Mouse (Mus musculus): ENCODE results near the gene Sars. TPM values are rescaled to one million over a fixed set of nuclear protein-coding genes. Genes with fewer than 3 reads are reported as not detected.

The Sars gene
- polyA plus RNA-seq, 1 experiment from 2014 or later: 216 TPM

GRCm38 (mm10) chr3:108384425-108384824 lies 60.6 kb downstream of the Sars start:
- H3K27me3 ChIP-seq (replicated peaks; ENCODE audit: control insufficient read depth, insufficient read depth, low read length): no peaks in the 10 kb centered on the region
- peak overlapping the region; percentile 68 for H3K4me2 ChIP-seq (ENCODE audit: low read length)
- no peak overlapping the region for H3K27ac ChIP-seq (ENCODE audit: low read depth, low read length)
- no peak overlapping the region; the same call in 1 of the 2 replicates for H3K9ac ChIP-seq (ENCODE audit: low read depth, low read length)
- peak overlapping the region; percentile 73 for H3K4me3 ChIP-seq (ENCODE audit: low read length)
- H3K4me1 ChIP-seq (ENCODE audit: control insufficient read depth, insufficient read depth, low read depth, low read length): peaks cover 10% of the 10 kb centered on the region; the same call in 1 of the 2 replicates
- ATAC-seq: no peak
- no peaks in the 10 kb centered on the region for H3K9me3 ChIP-seq (ENCODE audit: control insufficient read depth, low read length)
- 39% methylated on average over 2 of the region's 2 CpGs for WGBS
- no peaks in the 10 kb centered on the region for H3K36me3 ChIP-seq (ENCODE audit: control insufficient read depth, insufficient read depth, low read length)

- H3K36me3 ChIP-seq (ENCODE audit: control insufficient read depth, insufficient read depth, low read length): no peaks in the 10 kb centered on the region
- peak; percentile 94 for ATAC-seq
- under 1% methylated on average over 44 of the region's 44 CpGs for WGBS
- H3K9ac ChIP-seq (ENCODE audit: low read depth, low read length): peak within 1 kb of the TSS; percentile 68
- H3K4me3 ChIP-seq (ENCODE audit: low read length): peak within 1 kb of the TSS; percentile 73
- peaks cover 8% of the 10 kb centered on the region; the same call in 1 of the 2 replicates for H3K4me1 ChIP-seq (ENCODE audit: control insufficient read depth, insufficient read depth, low read depth, low read length)
- no peaks in the 10 kb centered on the region for H3K9me3 ChIP-seq (ENCODE audit: control insufficient read depth, low read length)
- peak within 1 kb of the TSS; percentile 68 for H3K4me2 ChIP-seq (ENCODE audit: low read length)
- H3K27me3 ChIP-seq (replicated peaks; ENCODE audit: control insufficient read depth, insufficient read depth, low read length): no peaks in the 10 kb centered on the region
- H3K27ac ChIP-seq (ENCODE audit: low read depth, low read length): peak within 1 kb of the TSS; percentile 41; the same call in 1 of the 2 replicates
These were observed 61.3 kb downstream of the Sars start, which contains the start of gene Psrc1 for GRCm38 (mm10) chr3:108383485-108384354. Gene Psrc1, plus strand, starts transcription at chr3:108383839.

- 82% methylated on average over 14 of the region's 14 CpGs for WGBS
- Histone ChIP-seq H3K9ac (ENCODE audit: low read depth, low read length) (no peak overlapping the region), H3K27me3 (replicated peaks; ENCODE audit: control insufficient read depth, insufficient read depth, low read length) (no peaks in the 10 kb centered on the region), H3K4me1 (ENCODE audit: control insufficient read depth, insufficient read depth, low read depth, low read length) (peaks cover 8% of the 10 kb centered on the region; the same call in 1 of the 2 replicates), H3K27ac (ENCODE audit: low read depth, low read length) (no peak overlapping the region), H3K36me3 (ENCODE audit: control insufficient read depth, insufficient read depth, low read length) (no peaks in the 10 kb centered on the region), H3K4me3 (ENCODE audit: low read length) (no peak overlapping the region), H3K4me2 (ENCODE audit: low read length) (no peak overlapping the region), H3K9me3 (ENCODE audit: control insufficient read depth, low read length) (no peaks in the 10 kb centered on the region)
- ATAC-seq: no peak
These were observed 62.8 kb downstream of the Sars start for GRCm38 (mm10) chr3:108381945-108382875.

GRCm38 (mm10) chr3:108380695-108381094 lies 64.3 kb downstream of the Sars start:
- Histone ChIP-seq H3K27ac (ENCODE audit: low read depth, low read length) (no peak overlapping the region), H3K4me3 (ENCODE audit: low read length) (no peak overlapping the region), H3K4me2 (ENCODE audit: low read length) (no peak overlapping the region), H3K4me1 (ENCODE audit: control insufficient read depth, insufficient read depth, low read depth, low read length) (peaks cover 8% of the 10 kb centered on the region; the same call in 1 of the 2 replicates), H3K27me3 (replicated peaks; ENCODE audit: control insufficient read depth, insufficient read depth, low read length) (no peaks in the 10 kb centered on the region), H3K9me3 (ENCODE audit: control insufficient read depth, low read length) (no peaks in the 10 kb centered on the region), H3K9ac (ENCODE audit: low read depth, low read length) (no peak overlapping the region), H3K36me3 (ENCODE audit: control insufficient read depth, insufficient read depth, low read length) (no peaks in the 10 kb centered on the region)
- ATAC-seq: no peak
- WGBS: 75% methylated on average over 6 of the region's 6 CpGs

GRCm38 (mm10) chr3:108378875-108379663 lies 65.9 kb downstream of the Sars start:
- Histone ChIP-seq H3K4me3 (ENCODE audit: low read length) (no peak overlapping the region), H3K9me3 (ENCODE audit: control insufficient read depth, low read length) (no peaks in the 10 kb centered on the region), H3K4me1 (ENCODE audit: control insufficient read depth, insufficient read depth, low read depth, low read length) (peaks cover 6% of the 10 kb centered on the region; the same call in 1 of the 2 replicates), H3K36me3 (ENCODE audit: control insufficient read depth, insufficient read depth, low read length) (no peaks in the 10 kb centered on the region), H3K9ac (ENCODE audit: low read depth, low read length) (no peak overlapping the region), H3K27ac (ENCODE audit: low read depth, low read length) (no peak overlapping the region), H3K27me3 (replicated peaks; ENCODE audit: control insufficient read depth, insufficient read depth, low read length) (no peaks in the 10 kb centered on the region), H3K4me2 (ENCODE audit: low read length) (no peak overlapping the region)
- WGBS: 75% methylated on average over 7 of the region's 7 CpGs
- no peak for ATAC-seq

Other genes starting within 250 kb of the Sars start
- 2.7 and 3.9 TPM in 2 replicates for gene Cyb561d1, start 244.0 kb downstream of the Sars start, polyA plus RNA-seq (2015; fragmentation: Nextera tagmentation; extraction: Ambion mirVana)
- 19.6 and 21.4 TPM in 2 replicates for gene Atxn7l2, start 234.3 kb downstream of the Sars start, polyA plus RNA-seq (2015; fragmentation: Nextera tagmentation; extraction: Ambion mirVana)
- 0.35 and 1.4 TPM in 2 replicates for gene Sypl2, start 218.6 kb downstream of the Sars start, polyA plus RNA-seq (2015; fragmentation: Nextera tagmentation; extraction: Ambion mirVana)
- gene Psma5, start 188.3 kb downstream of the Sars start, polyA plus RNA-seq (2015; fragmentation: Nextera tagmentation; extraction: Ambion mirVana): 235 and 246 TPM in 2 replicates
- 9.4 and 11.6 TPM in 2 replicates for gene Sort1, start 161.1 kb downstream of the Sars start, polyA plus RNA-seq (2015; fragmentation: Nextera tagmentation; extraction: Ambion mirVana)
- gene Mybphl, start 80.3 kb downstream of the Sars start, polyA plus RNA-seq (2015; fragmentation: Nextera tagmentation; extraction: Ambion mirVana): 0.11 TPM in 1 of 2 replicates, not detected in the other
- 10.8 and 11.1 TPM in 2 replicates for gene Psrc1, start 61.4 kb downstream of the Sars start, polyA plus RNA-seq (2015; fragmentation: Nextera tagmentation; extraction: Ambion mirVana)
- gene Celsr2, start 29.7 kb downstream of the Sars start, polyA plus RNA-seq (2015; fragmentation: Nextera tagmentation; extraction: Ambion mirVana): 34.5 and 34.7 TPM in 2 replicates
- gene 1700013F07Rik, start 88.9 kb upstream of the Sars start, polyA plus RNA-seq (2015; fragmentation: Nextera tagmentation; extraction: Ambion mirVana): 1.9 and 2.7 TPM in 2 replicates
- 16.0 and 18.5 TPM in 2 replicates for gene 5330417C22Rik, start 91.3 kb upstream of the Sars start, polyA plus RNA-seq (2015; fragmentation: Nextera tagmentation; extraction: Ambion mirVana)
- gene Tmem167b, start 117.3 kb upstream of the Sars start, polyA plus RNA-seq (2015; fragmentation: Nextera tagmentation; extraction: Ambion mirVana): 51.0 and 54.3 TPM in 2 replicates
- gene Taf13, start 126.5 kb upstream of the Sars start, polyA plus RNA-seq (2015; fragmentation: Nextera tagmentation; extraction: Ambion mirVana): 46.7 and 52.4 TPM in 2 replicates
- gene Wdr47, start 146.1 kb upstream of the Sars start, polyA plus RNA-seq (2015; fragmentation: Nextera tagmentation; extraction: Ambion mirVana): 103 and 108 TPM in 2 replicates
- 40.4 and 40.8 TPM in 2 replicates for gene Clcc1, start 208.7 kb upstream of the Sars start, polyA plus RNA-seq (2015; fragmentation: Nextera tagmentation; extraction: Ambion mirVana)